Mouse (Mus musculus): ENCODE data around the gene Agtrap. TPM values are rescaled to one million over a fixed set of nuclear protein-coding genes. Genes with fewer than 3 reads are reported as not detected.
"Not testable (repeated sequence)": the region's sequence is repeated elsewhere in the genome, so short reads cannot be mapped to it uniquely, and the experiment has no call there.

The Agtrap gene
- total RNA-seq, 2 experiments from 2014 or later = 5.5 to 7.3 TPM

- no peak for DNase-seq (ENCODE audit: low spot score in 2 of 2)
These were observed 36.6 kb downstream of the Agtrap start for GRCm38 (mm10) chr4:148051046-148051776.

- DNase-seq (ENCODE audit: low spot score in 2 of 2) = not testable (repeated sequence)
These were observed 37.4 kb downstream of the Agtrap start for GRCm38 (mm10) chr4:148050396-148050914.

GRCm38 (mm10) chr4:148046450-148047031, 41.3 kb downstream of the Agtrap start:
- no peak for DNase-seq (ENCODE audit: low spot score in 2 of 2)

GRCm38 (mm10) chr4:148044113-148044512, 43.7 kb downstream of the Agtrap start:
- no peak for DNase-seq (ENCODE audit: low spot score in 2 of 2)

- not testable (repeated sequence) for DNase-seq (ENCODE audit: low spot score in 2 of 2)
These were observed 44.5 kb downstream of the Agtrap start for GRCm38 (mm10) chr4:148043327-148043726.

- DNase-seq (ENCODE audit: low spot score in 2 of 2) = no peak
These were observed 46.1 kb downstream of the Agtrap start for GRCm38 (mm10) chr4:148041611-148042191.

- DNase-seq (ENCODE audit: low spot score in 2 of 2) = no peak
These were observed 46.8 kb downstream of the Agtrap start for GRCm38 (mm10) chr4:148040933-148041610.

- no peak for DNase-seq (ENCODE audit: low spot score in 2 of 2)
These were observed 47.6 kb downstream of the Agtrap start for GRCm38 (mm10) chr4:148040029-148040830.

- DNase-seq (ENCODE audit: low spot score in 2 of 2) = no peak
These were observed 48.4 kb downstream of the Agtrap start for GRCm38 (mm10) chr4:148039254-148040028.

- DNase-seq (ENCODE audit: low spot score in 2 of 2) = peak; percentile 100
These were observed 49.1 kb downstream of the Agtrap start, which contains the start of the genes Clcn6 and Mthfr for GRCm38 (mm10) chr4:148038600-148039253. Gene Clcn6 (minus strand): TSS chr4:148038821. Gene Mthfr (plus strand): TSS chr4:148039077.

- no peak for DNase-seq (ENCODE audit: low spot score in 2 of 2)
These were observed 49.7 kb downstream of the Agtrap start for GRCm38 (mm10) chr4:148038079-148038599.

- no peak for DNase-seq (ENCODE audit: low spot score in 2 of 2)
These were observed 52.4 kb downstream of the Agtrap start for GRCm38 (mm10) chr4:148035440-148035839.

- no peak for DNase-seq (ENCODE audit: low spot score in 2 of 2)
These were observed 53.9 kb downstream of the Agtrap start for GRCm38 (mm10) chr4:148033858-148034410.

GRCm38 (mm10) chr4:148030506-148030905, 57.3 kb downstream of the Agtrap start:
- DNase-seq (ENCODE audit: low spot score in 2 of 2) = no peak

GRCm38 (mm10) chr4:148029297-148029696, 58.5 kb downstream of the Agtrap start:
- no peak for DNase-seq (ENCODE audit: low spot score in 2 of 2)

All from layer of hippocampus, postnatal 10 days (tissue).